Mouse (Mus musculus) T-helper 17 cell (primary cell): ENCODE results near the gene Thada.
"Not testable (repeated sequence)": the region's sequence is repeated elsewhere in the genome, so short reads cannot be mapped to it uniquely, and the experiment has no call there.

ENCODE experiments used
- in situ Hi-C, 2 experiments: fragments of 300-600 bp; cut with MboI, MseI; formaldehyde crosslinking; loops; 1 replicate in 1 of 2; 2 replicates in 1 of 2; pipeline ENCODE4 v1.15.1; 2025; ENCODE audit warnings: high pct_unique_total_duplicates in 2 of 2

Thada gene

DNA sequence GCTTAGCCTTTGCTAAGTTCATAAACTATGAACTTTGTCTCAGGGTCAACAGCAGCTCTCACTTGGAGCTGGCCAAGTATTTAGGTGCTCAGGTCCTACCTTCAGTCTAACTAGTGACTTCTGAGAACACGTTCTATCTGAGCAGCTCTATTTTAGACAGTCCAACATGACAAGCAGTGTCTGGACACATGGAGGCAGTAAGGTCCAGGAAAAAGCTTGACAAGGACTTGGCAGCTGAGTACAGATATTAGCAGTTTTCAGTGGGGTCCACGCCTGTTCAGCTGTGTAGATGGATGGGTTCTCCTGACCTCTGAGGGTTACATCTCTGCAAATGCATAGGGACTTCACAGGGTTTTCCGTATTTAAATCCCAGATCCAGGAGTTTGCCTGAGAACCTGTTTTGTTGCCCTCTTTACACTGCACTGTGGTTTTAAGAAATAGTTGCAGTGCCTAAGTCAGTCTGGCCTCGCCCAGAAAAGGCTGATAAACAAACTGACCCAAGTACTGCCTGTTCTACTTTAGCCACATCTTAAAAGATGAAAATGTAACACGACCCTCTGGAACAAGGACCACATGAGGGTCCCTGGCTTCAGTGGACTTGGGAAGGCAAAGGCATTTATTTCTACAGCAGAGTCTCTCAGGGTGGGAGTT lies 200.4 kb downstream of the Thada start:
- in situ Hi-C loops, result no loop called here

DNA sequence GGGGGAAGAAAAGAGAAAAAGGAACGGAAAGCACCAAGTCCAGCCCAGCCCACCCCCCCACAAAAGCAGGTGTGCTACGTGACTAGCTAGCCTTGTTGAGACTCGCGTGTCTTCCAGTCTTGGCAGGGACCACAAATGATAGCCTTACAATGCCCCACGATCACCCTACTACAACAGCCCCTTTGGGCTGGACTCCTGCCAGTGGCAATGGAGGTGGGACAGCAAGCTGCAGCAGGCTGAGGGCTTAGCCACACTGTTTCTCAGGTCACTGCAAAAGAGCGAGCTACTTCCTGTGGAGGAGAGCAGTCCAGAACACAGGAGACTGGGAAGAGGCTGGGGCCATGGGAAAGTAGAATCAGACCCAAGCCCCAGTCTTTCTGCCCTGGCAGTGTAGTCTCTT lies 201.7 kb downstream of the Thada start:
- in situ Hi-C loops, result no loop called here

DNA sequence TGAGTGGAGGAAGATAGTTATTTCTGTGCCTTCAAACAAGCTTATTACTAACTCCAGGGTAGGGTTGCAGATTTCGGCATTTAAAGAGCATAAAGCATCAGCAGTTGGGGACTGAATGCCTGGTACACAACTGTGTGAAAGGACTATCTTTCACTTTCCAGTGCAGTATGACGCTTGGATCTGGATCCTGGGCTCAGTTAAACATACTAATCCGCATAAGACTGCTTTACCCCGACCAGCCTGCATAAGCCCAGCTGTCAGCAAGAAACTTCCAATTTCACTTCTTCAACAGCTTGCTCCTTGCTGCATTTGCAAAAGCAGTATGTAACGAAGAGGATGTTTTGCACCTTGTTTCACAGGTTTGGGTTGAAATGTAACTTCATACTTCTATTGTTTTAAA lies 202.4 kb downstream of the Thada start:
- in situ Hi-C loops, result no loop called here

DNA sequence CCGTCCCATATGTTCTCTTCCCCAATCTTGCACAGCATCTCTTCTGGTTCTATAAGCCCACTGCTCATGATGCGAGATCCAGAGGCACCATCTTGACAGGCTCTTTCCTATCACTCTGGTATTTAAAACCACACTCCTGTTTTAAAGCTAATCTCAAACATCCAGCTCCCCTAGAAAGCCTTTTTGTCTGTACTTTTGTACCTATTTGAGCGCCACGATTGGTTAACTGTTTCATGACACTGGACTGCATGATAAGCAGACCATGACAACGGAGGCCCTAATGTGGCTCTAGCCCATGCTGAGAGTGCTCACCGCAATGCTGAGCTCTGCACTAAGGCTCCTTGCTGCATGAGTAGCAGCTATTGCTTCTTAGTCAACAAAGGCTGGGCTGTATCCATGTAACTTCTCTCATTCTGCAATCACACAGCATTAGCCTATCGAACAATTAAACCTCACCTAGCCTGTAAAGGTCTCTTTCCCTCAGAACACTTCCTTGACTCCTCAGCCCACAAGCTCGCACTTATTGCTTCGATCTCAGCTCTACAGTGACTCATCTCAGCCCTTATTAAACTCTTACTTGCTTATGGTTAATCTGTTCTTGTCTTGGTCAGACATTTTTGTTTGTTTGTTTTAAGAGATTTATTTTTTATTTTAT lies 203.6 kb downstream of the Thada start:
- in situ Hi-C loops, result no loop called here

DNA sequence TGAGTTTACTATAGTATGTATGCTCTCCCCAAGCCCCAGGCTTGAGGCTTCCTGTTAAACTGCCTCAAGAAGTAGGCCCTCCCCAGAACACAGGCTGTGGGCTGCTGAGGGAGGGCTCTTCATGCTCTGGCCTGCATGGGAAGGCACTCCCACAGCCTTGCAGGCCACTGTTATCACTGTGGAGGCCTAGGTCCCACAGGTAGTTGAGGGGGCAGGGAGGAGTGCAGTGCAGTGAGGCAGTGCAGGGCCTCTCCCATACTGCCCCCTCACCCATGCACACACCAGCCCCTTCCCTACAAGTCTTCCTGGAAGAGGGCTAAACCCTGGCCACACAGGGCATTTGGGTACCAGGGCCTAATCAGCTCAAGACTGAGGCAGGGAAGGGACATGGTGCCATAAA lies 205.0 kb downstream of the Thada start:
- in situ Hi-C loops, result no loop called here

DNA sequence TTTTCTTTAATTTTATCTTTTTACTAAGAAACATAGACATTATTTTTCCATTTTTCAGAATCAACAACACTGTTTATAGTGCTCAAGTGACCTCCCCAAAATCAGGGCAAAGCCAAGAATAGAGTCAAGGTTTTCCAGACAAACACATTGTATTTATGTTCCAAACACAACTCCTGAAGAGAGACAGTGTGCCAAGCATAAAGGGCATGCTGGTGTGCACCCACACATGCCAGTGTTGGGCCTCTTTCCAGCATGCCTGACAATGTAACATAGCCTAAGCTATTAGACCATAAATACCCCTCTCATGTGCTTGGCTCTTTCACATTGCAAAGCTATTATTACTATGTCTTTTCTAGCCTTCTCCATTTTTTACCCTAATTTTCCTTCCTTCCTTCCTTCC lies 205.8 kb downstream of the Thada start:
- in situ Hi-C loops, result no loop called here

DNA sequence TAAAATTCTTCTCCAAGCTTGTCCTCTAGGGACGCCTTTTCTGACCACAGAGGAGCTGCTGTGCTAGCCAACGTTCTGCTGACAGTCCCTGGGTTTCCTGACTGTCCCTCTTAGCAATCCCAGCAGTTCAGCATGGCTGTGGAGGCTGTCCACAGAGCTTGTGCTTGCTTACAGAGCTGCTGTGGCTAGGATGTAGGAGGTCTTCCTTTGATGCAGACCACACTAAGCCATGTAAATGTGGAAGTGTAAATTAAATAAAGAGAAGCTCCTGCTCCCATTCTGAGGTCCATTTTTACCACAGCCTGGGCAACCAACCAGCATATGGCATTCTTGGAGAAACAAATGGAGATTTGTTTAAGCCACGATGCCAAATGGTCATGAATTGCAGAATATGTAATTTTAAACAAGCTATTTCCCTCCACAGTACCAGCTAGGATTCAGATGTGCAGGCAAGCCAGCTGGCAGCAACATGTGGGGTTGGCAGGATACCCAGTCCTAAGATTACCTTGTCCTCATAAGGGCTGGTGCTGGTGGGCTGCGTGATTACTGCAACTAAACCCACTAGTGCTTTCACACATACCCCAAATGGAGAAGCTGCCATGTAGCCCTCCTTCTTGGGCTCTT lies 207.3 kb downstream of the Thada start:
- in situ Hi-C loops, result no loop called here

DNA sequence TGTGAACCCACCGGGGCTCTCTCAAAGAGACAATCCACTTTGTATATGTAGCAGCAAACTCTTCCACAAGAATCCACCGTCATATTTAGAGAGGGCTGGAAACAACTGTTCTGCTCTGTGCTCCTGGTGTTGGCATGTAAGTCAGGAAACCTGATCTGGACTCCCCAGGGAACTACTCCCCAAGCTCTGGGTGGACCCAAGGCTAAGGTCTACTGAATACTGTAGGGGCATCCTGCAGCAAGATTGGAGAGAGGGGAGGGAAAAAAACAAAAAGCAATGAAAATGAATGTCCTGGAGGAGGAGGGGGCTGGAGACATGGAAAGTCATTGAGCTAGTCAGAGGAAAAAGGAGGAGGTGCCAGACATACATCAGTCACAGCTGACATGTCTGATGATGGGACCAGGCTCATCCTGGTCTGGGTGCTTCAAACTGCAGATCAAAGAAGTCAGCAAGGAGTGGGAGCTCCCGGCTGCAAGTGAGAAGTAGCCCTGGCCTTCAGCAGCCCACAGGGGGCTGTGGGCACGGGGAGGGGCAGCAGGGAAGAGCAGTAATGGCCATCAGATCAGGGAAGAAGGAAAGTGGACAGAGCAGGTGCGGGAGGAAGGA lies 208.0 kb downstream of the Thada start:
- in situ Hi-C loops, result no loop called here

DNA sequence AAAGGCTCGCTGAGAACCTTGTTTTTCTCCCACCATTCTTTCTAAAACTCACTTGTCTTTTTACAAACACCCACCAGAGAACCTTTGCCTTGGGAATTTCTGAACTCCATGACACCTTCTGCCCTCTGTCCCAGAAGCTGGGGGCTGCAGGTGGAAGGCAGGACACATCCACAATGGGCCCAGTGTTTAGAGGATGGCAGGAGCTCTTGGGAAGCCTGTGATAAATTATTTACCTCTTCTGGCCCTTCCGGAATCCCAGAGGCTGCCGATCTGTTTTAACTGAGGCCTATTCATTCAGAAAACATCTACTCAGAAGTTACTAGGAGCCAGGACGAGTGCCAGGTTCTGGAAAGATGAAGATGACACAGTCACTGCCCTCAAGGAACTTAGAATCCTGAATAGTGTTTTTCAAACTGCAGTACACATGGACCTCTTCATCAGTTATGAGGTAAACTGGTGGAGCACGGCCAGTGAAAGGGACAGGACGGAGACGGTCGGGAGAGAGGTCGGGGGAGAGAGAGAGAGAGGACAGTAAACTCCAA lies 209.7 kb downstream of the Thada start:
- in situ Hi-C loops, result no loop called here

DNA sequence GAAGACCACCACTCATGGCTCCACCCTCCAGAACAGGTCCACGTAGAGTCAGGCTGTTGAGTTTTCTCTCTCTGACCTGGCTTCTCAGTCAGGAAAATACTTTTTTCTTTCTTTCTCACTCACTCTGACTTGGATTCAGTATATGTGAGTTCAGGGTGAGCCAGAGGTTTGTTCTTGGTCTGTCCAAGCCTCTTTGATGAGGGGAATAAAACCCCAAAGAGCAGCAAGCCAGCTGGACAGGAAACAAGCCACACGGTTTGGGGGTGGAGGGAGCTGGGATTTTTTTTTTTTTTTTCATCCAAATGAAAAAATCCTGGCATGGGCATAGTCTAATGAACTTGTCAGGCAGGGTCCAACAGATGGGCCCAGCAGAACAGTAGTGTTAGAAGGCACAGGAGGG lies 210.2 kb downstream of the Thada start:
- in situ Hi-C loops, result no loop called here

DNA sequence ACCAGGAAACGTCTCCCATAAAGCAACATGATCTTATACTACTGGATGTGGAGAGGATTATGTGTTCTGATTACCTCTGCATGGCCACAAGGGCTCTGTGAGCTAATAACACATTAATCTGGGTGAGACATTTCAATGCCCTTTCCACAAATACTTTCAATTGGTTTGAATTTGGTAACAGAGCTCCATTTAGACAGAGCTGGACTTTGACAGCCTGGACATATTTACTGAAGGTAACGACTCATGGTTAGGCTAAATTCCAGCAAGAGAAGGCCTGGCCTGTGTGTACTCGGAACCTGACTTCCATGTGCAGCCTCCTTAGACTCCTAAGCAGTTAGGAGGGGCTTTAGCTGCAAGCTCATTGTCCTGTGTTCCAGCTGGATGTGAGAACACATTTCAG lies 214.6 kb downstream of the Thada start:
- in situ Hi-C loops, result no loop called here

DNA sequence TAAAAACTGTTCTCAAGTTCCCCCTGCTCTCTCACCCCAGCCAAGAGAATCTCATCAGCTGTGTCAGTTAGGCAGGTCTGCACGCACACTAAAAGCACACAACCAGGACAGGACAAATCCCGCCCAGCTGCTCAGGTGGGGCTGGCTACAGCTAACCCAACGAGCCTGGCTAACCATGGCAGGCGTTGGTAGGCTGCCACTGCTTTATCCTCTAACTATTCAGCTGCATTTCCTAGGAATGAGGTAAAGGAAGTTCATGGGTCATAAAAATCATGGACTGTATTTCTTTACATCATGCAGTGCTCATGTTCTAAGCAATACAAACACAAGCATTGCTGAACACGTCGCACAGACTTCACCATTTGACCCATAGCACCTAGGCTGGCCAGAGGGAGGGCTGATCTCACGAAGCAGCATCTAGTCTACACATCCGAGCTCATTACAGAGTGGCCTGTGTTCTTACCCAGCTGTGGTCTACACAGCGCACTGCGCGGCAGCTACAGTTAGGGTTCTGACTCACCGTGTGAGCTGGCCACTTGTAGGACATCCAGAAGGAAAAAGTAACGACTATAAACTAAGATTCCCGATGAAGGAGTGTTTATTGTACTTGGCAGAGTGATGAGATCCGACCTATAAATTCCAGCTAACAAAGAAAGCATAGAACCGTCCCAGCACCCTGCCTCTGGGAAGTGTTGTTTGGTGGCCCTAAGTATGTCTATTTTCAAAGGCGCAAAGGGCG lies 221.7 kb downstream of the Thada start:
- in situ Hi-C loops, result no loop called here

DNA sequence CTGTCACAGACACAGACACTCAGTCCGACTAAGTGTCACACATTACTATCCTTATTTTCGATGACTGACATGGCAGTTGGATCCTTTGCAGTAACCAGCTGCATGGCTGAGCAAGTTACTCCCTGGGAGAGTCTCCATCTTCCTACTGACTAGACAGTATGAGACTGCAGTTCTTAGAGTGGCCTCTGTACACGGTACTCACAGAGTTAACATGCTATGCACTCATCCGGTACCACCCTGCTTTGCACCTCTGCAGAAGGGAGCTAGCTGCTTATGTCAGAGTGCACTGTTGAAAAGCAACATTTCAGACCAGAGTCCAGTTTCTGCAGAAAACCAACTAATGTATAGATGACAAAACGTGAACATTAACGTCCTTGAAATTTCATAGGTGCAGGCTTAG lies 222.2 kb downstream of the Thada start:
- in situ Hi-C loops, result no loop called here

DNA sequence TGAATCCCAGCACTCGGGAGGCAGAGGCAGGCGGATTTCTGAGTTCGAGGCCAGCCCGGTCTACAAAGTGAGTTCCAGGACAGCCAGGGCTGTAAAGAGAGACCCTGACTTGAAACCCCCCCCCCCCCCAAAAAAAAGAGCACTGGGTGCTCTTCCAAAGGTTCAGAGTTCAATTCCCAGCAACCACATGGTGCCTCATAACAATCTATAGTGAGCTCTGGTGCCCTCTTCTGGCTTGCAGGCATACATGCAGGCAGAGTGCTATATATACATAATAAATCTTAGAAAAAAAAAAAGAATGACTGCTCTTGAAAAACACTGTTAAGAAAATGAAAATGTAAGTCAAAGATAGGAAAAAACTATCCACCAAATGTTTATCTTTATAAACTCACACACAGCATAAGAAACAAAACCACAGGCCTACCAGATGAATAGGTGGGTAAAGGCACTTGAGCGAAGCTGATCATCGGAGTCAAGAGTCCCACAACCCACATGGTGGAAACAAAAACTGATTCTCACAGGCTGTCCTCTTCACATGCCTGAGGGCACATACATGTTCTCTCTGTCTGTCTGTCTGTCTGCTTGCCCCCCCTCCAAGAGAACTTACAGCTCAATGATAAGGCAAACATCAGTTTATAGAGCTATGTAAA lies 224.6 kb downstream of the Thada start:
- in situ Hi-C loops, result no loop called here

DNA sequence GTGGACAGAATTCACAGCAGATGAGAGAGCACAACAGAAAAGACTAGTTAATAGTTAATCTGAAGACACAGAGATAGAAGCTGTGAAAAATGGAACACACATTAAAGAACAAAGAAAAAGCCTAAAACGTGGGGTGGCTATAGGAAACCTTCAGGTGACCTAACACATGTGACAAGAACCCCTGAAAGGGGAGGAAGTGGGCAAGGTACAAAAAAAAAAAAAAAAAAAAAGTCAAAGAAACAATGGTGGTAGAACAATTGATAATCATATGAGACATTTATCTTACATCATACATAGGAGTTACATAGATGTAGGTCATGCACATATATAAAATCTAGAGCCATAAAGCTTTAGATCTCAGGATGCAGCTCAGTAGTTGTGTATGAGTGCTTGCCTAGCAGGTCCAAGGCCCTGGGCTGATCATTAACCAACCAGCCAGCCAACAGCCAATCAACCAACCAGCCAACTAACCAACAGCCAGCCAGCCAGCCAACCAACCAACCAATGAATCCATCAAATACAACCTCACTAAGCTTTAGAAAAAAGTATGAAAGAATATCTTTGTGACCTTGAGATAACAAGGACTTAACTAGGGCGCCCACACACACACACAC lies 226.2 kb downstream of the Thada start:
- in situ Hi-C loops, result no loop called here

DNA sequence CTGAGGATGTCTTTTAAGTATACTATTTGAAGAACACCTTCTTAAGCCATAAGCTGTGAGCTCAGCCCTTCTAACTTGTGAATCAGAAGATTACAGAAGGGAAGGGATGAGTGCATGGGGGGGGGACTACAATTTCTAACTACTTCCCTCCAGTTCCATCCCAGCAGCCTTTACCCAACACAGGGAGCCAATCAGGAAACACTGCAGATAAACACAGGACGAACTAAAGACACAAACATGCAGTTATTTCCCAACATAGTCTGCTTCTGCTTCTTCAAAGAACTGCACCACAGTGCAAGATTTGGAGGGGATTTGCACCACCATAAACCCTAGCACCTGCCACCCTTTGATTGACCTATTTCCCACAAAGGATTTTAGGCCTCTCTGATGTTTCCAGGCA lies 227.8 kb downstream of the Thada start:
- in situ Hi-C loops, result no loop called here

DNA sequence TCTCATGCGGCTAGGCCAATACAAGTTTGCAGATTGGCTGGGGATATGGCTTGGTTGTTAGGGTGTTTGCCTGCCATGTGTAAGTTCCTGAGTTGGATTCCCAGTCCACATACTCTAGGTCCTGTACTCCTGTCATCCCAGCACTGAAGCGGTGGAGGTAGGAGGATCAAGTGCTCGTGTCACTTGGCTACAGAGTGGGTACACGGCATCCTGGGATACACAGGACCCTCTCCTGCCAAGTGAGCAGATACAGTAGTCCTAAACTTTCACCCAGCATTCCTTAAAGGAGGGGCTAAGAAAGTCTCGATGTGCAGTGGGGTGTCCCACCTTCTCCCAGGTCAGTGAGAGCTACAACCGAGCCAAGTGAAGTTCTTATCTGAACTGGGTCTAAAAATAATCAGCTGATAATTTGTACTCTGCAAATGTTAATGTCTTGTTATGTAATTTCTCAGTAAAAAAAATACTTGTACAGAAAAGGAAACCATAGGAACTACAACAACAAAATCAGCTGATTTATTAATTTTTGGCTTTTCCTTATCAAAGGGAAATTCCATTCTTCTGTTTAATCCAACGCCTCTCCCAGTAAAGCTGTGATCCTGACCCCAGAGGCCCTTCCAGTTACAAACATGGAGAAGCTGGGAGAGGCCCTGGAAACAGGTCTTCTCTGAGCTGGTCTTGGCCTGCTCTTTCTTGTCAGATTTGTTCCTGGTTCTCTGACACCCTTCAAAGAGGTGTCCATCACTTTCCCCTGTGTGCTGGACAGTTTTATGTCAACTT lies 229.0 kb downstream of the Thada start:
- in situ Hi-C loops, result no loop called here

DNA sequence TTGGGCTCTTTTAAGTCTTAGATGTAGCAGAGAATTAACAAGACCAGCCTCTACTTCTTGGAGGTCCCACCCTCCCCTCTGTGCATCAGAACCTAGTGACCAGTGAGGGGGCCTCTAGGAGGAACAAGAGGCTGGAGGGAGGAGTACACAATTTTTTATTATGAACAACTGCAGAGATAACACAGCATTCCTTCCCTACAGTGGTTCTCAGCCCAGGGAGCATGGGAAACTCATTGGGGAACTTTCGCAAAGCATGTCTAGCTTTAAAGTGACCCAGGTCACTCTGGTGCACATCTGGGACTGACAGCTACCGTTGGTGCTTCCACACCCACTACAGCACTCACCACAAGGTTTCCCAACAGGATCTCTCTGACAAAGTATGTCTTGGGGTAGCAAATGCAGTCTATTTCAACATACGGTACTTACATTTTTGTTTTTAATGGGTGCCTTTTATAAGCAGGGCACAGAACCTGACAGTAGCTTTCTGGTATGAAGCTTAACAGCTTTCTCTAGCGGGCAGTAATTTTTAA lies 230.5 kb downstream of the Thada start:
- in situ Hi-C loops, result no loop called here

DNA sequence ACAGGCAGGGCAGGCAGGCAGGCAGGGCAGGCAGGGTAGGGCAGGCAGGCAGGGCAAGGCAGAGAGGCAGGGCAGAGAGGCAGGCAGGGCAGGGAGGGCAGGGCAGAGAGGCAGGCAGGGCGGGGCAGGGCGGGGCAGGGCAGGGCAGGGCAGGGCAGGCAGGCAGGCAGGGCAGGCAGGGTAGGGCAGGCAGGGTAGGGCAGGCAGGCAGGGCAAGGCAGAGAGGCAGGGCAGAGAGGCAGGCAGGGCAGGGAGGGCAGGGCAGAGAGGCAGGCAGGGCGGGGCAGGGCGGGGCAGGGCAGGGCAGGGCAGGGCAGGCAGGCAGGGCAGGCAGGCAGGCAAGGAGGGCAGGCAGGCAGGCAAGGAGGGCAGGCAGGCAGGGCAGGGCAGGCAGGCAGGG lies 231.2 kb downstream of the Thada start:
- in situ Hi-C loops, result not testable (repeated sequence)

DNA sequence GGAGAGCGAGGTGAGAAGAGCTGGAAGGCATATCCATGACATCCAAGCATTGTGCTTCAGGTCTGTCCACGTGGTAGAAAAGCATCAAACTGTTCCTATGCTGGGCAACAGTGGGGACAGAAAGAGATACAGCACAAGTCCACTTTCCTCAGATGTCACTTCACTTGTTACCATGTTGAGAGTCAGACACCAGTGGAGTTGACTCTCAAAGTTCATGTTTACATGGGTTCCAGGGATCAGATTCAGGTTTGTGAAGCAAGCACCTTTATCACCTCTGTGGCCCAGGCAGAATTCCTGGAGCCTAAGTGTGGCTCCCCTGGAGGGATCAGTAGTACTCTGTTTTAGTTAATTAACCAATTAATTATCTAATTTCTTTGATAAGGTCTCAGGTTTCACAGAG lies 232.2 kb downstream of the Thada start:
- in situ Hi-C loops, result no loop called here
